Mouse (Mus musculus): Measurements from ENCODE around the gene Ell. TPM values are rescaled to one million over a fixed set of nuclear protein-coding genes. Genes with fewer than 3 reads are reported as not detected.

Ell gene
- total RNA-seq, 2 experiments from 2014 or later: 20.3 to 23.5 TPM

GRCm38 (mm10) chr8:70609849-70610795 lies 70.9 kb downstream of the Ell start:
- DNase-seq (ENCODE audit: extremely low spot score in 1 of 2, low spot score in 1 of 2): peak in 1 of 2 experiments; percentile 67

GRCm38 (mm10) chr8:70610796-70611771 lies 71.8 kb downstream of the Ell start:
- peak; percentile 87 to 91 for DNase-seq (ENCODE audit: extremely low spot score in 1 of 2, low spot score in 1 of 2)

- DNase-seq (ENCODE audit: extremely low spot score in 1 of 2, low spot score in 1 of 2): peak; percentile 79 to 92
Observed at GRCm38 (mm10) chr8:70611849-70612248, 72.6 kb downstream of the Ell start.

- no peak for DNase-seq (ENCODE audit: extremely low spot score in 1 of 2, low spot score in 1 of 2)
Observed at GRCm38 (mm10) chr8:70613763-70614162, 74.5 kb downstream of the Ell start.

- no peak for DNase-seq (ENCODE audit: extremely low spot score in 1 of 2, low spot score in 1 of 2)
Observed at GRCm38 (mm10) chr8:70614469-70614868, 75.2 kb downstream of the Ell start.

- no peak for DNase-seq (ENCODE audit: extremely low spot score in 1 of 2, low spot score in 1 of 2)
Observed at GRCm38 (mm10) chr8:70615281-70615680, 76.0 kb downstream of the Ell start.

- no peak for DNase-seq (ENCODE audit: extremely low spot score in 1 of 2, low spot score in 1 of 2)
Observed at GRCm38 (mm10) chr8:70615894-70616293, 76.6 kb downstream of the Ell start, which contains the start of gene Lrrc25. Gene Lrrc25, plus strand, starts transcription at chr8:70616155.

GRCm38 (mm10) chr8:70616645-70617044 lies 77.4 kb downstream of the Ell start:
- no peak for DNase-seq (ENCODE audit: extremely low spot score in 1 of 2, low spot score in 1 of 2)

- DNase-seq (ENCODE audit: extremely low spot score in 1 of 2, low spot score in 1 of 2): no peak
Observed at GRCm38 (mm10) chr8:70617985-70618384, 78.7 kb downstream of the Ell start.

GRCm38 (mm10) chr8:70618888-70619334 lies 79.7 kb downstream of the Ell start:
- no peak for DNase-seq (ENCODE audit: extremely low spot score in 1 of 2, low spot score in 1 of 2)

- DNase-seq (ENCODE audit: extremely low spot score in 1 of 2, low spot score in 1 of 2): no peak
Observed at GRCm38 (mm10) chr8:70622220-70622619, 83.0 kb downstream of the Ell start.

GRCm38 (mm10) chr8:70625104-70625503 lies 85.8 kb downstream of the Ell start:
- peak in 1 of 2 experiments; percentile 37 for DNase-seq (ENCODE audit: extremely low spot score in 1 of 2, low spot score in 1 of 2)

- no peak for DNase-seq (ENCODE audit: extremely low spot score in 1 of 2, low spot score in 1 of 2)
Observed at GRCm38 (mm10) chr8:70627041-70627440, 87.8 kb downstream of the Ell start.

- DNase-seq (ENCODE audit: extremely low spot score in 1 of 2, low spot score in 1 of 2): no peak
Observed at GRCm38 (mm10) chr8:70628986-70629490, 89.8 kb downstream of the Ell start.

- DNase-seq (ENCODE audit: extremely low spot score in 1 of 2, low spot score in 1 of 2): peak; percentile 82 to 94
Observed at GRCm38 (mm10) chr8:70629574-70630531, 90.6 kb downstream of the Ell start.

- no peak for DNase-seq (ENCODE audit: extremely low spot score in 1 of 2, low spot score in 1 of 2)
Observed at GRCm38 (mm10) chr8:70630532-70631381, 91.5 kb downstream of the Ell start.

- DNase-seq (ENCODE audit: extremely low spot score in 1 of 2, low spot score in 1 of 2): no peak
Observed at GRCm38 (mm10) chr8:70631436-70631835, 92.2 kb downstream of the Ell start.

GRCm38 (mm10) chr8:70632346-70632892 lies 93.2 kb downstream of the Ell start, which contains the start of gene Gdf15:
Gene Gdf15, minus strand, starts transcription at chr8:70632456.
- no peak for DNase-seq (ENCODE audit: extremely low spot score in 1 of 2, low spot score in 1 of 2)
